Mouse (Mus musculus) G1E (cell line): Measurements from ENCODE around the gene Rasip1. TPM values are rescaled to one million over a fixed set of nuclear protein-coding genes. Genes with fewer than 3 reads are reported as not detected.
A peak's percentile ranks its signal among the peaks of the same experiment; 100 is the strongest.

ENCODE experiments used
- ATAC-seq: 2 replicates; pipeline ENCODE4 v1.8.0; 2016; ENCODE audit warnings: mild to moderate bottlenecking; ENCODE audit not compliant: insufficient number of reproducible peaks, poor library complexity, low FRiP score, severe bottlenecking; ENCODE audit errors: extremely low read depth
- DNase-seq: peaks from one replicate; pipeline ENCODE4 v3.0.0; 2012; ENCODE audit warnings: low spot score
- H3K27me3 ChIP-seq: 2 replicates; pipeline ENCODE4 v1.6.1; 2012; ENCODE audit warnings: mild to moderate bottlenecking, low read length, inconsistent platforms; ENCODE audit not compliant: insufficient read depth
- H3K36me3 ChIP-seq: replicated peaks from 2 replicates; pipeline ENCODE3; 2012; ENCODE audit warnings: mild to moderate bottlenecking, inconsistent platforms
- H3K4me1 ChIP-seq: 2 replicates; pipeline ENCODE4 v1.6.1; 2012; ENCODE audit warnings: low read depth, low read length, inconsistent platforms, mixed read lengths; ENCODE audit not compliant: insufficient read depth
- H3K4me3 ChIP-seq: 2 replicates; pipeline ENCODE4 v1.5.1; 2012; ENCODE audit warnings: low read depth, mild to moderate bottlenecking, inconsistent platforms, low read length, moderate library complexity, mixed read lengths
- H3K9me3 ChIP-seq: replicated peaks from 2 replicates; pipeline ENCODE4 v1.6.1; 2012; ENCODE audit warnings: inconsistent platforms
- CTCF ChIP-seq: IDR thresholded peaks from 2 replicates; pipeline ENCODE4 v1.5.1; 2012; ENCODE audit warnings: low read depth, low read length, inconsistent platforms, mixed read lengths
- GATA1 ChIP-seq: IDR thresholded peaks from 2 replicates; pipeline ENCODE4 v1.6.1; 2012; ENCODE audit warnings: borderline replicate concordance, low read length, inconsistent platforms, mixed read lengths
- GATA2 ChIP-seq: IDR thresholded peaks from 2 replicates; pipeline ENCODE4 v1.6.1; 2012; ENCODE audit warnings: low read depth, low read length, inconsistent platforms, borderline replicate concordance
- POLR2AphosphoS5 ChIP-seq: IDR thresholded peaks from 2 replicates; pipeline ENCODE4 v1.6.1; 2012; ENCODE audit warnings: low read depth, low read length, inconsistent platforms; ENCODE audit not compliant: insufficient replicate concordance
- TAL1 ChIP-seq: conservative IDR thresholded peaks from 2 replicates; pipeline ENCODE4 v1.6.1; 2012; ENCODE audit warnings: low read depth, low read length, inconsistent platforms, mixed read lengths
- polyA plus RNA-seq: library from polyadenylated mRNA; stranded (reverse); fragments of >175 nt; gene quantifications from 2 replicates; pipeline ENCODE4 v1.2.3, GENCODE M21; 2012
- total RNA-seq, 2 experiments: library from RNA; stranded (forward) in 1 of 2; stranded (reverse) in 1 of 2; fragments of 200-1000 nt in 1 of 2; fragments of >200 nt in 1 of 2; fragmentation: Nextera tagmentation in 1 of 2; gene quantifications; 2 replicates each; pipeline ENCODE4 v1.2.3; 2014 to 2017

Rasip1 gene
- 0.60 and 0.83 TPM in 2 replicates for total RNA-seq (2014; fragmentation: Nextera tagmentation)
- total RNA-seq (2017), result 0.06 and 0.11 TPM in 2 replicates
- polyA plus RNA-seq, result 0.90 and 0.95 TPM in 2 replicates

- DNase-seq, result no peak
- Histone ChIP-seq H3K9me3 (peaks cover 9% of the 10 kb centered on the region), H3K4me3 (no peak within 1 kb of the TSS), H3K36me3 (no peaks in the 10 kb centered on the region), H3K27me3 (peaks cover 20% of the 10 kb centered on the region; the same call in 1 of the 2 replicates), H3K4me1 (no peaks in the 10 kb centered on the region)
- TF ChIP-seq GATA2, result no peak
- TF ChIP-seq GATA1, result no peak
- TF ChIP-seq CTCF, result no peak
- no peak for TF ChIP-seq POLR2AphosphoS5
- no peak for TF ChIP-seq TAL1
- ATAC-seq, result no peak
These were observed at the start of gene Rasip1 for GRCm38 (mm10) chr7:45627261-45627660. Gene Rasip1 (plus strand): TSS chr7:45627488.

GRCm38 (mm10) chr7:45585923-45586322 is 41.4 kb upstream of the Rasip1 start:
- H3K27me3 ChIP-seq, result no peaks in the 10 kb centered on the region
- no peaks in the 10 kb centered on the region for H3K9me3 ChIP-seq
- TF ChIP-seq TAL1 (no peak), POLR2AphosphoS5 (no peak), GATA2 (no peak), GATA1 (no peak), CTCF (no peak)
- H3K4me3 ChIP-seq, result no peak overlapping the region
- ATAC-seq (no peak), DNase-seq (no peak)
- H3K4me1 ChIP-seq, result peaks cover 12% of the 10 kb centered on the region
- H3K36me3 ChIP-seq, result peaks cover 93% of the 10 kb centered on the region

GRCm38 (mm10) chr7:45587631-45588592 is 39.4 kb upstream of the Rasip1 start:
- TF ChIP-seq CTCF (no peak), GATA1 (no peak), TAL1 (no peak), GATA2 (no peak), POLR2AphosphoS5 (no peak)
- DNase-seq, result no peak
- Histone ChIP-seq H3K36me3 (peaks cover 76% of the 10 kb centered on the region), H3K4me1 (peaks cover 21% of the 10 kb centered on the region), H3K4me3 (no peak overlapping the region), H3K9me3 (no peaks in the 10 kb centered on the region), H3K27me3 (no peaks in the 10 kb centered on the region)
- no peak for ATAC-seq

GRCm38 (mm10) chr7:45589173-45589572 is 38.1 kb upstream of the Rasip1 start:
- H3K4me1 ChIP-seq, result peaks cover 24% of the 10 kb centered on the region
- no peaks in the 10 kb centered on the region for H3K9me3 ChIP-seq
- TF ChIP-seq GATA2 (no peak), CTCF (peak; percentile 59)
- DNase-seq, result peak; percentile 65
- peaks cover 67% of the 10 kb centered on the region for H3K36me3 ChIP-seq
- H3K27me3 ChIP-seq, result no peaks in the 10 kb centered on the region
- ATAC-seq, result peak; percentile 37; the same call in 1 of the 2 replicates
- peak overlapping the region; percentile 46; the same call in 1 of the 2 replicates for H3K4me3 ChIP-seq

GRCm38 (mm10) chr7:45589898-45590297 is 37.4 kb upstream of the Rasip1 start:
- Histone ChIP-seq H3K9me3 (no peaks in the 10 kb centered on the region), H3K36me3 (peaks cover 59% of the 10 kb centered on the region), H3K4me1 (peaks cover 27% of the 10 kb centered on the region), H3K27me3 (no peaks in the 10 kb centered on the region), H3K4me3 (no peak overlapping the region)
- TF ChIP-seq TAL1 (no peak), POLR2AphosphoS5 (no peak), GATA2 (no peak), CTCF (no peak), GATA1 (no peak)
- DNase-seq (no peak), ATAC-seq (no peak)

GRCm38 (mm10) chr7:45590874-45591273 is 36.4 kb upstream of the Rasip1 start:
- ATAC-seq (no peak), DNase-seq (no peak)
- Histone ChIP-seq H3K4me1 (peaks cover 35% of the 10 kb centered on the region), H3K36me3 (peaks cover 50% of the 10 kb centered on the region), H3K9me3 (no peaks in the 10 kb centered on the region), H3K27me3 (peaks cover 9% of the 10 kb centered on the region), H3K4me3 (no peak overlapping the region)
- TF ChIP-seq TAL1, result no peak
- no peak for TF ChIP-seq GATA1
- no peak for TF ChIP-seq POLR2AphosphoS5
- no peak for TF ChIP-seq GATA2
- no peak for TF ChIP-seq CTCF
